Mouse (Mus musculus) liver, embryonic 14.5 days (tissue): ENCODE measurements around the gene Rps6ka2.

Experiments used
- CTCF ChIP-seq: IDR thresholded peaks from 2 replicates; pipeline ENCODE4 v1.5.1; 2016; ENCODE audit warnings: antibody characterized with exemption, low read depth, control low read depth
- EP300 ChIP-seq: IDR thresholded peaks from 2 replicates; pipeline ENCODE4 v1.6.1; 2016; ENCODE audit warnings: antibody characterized with exemption, low read depth

DNA sequence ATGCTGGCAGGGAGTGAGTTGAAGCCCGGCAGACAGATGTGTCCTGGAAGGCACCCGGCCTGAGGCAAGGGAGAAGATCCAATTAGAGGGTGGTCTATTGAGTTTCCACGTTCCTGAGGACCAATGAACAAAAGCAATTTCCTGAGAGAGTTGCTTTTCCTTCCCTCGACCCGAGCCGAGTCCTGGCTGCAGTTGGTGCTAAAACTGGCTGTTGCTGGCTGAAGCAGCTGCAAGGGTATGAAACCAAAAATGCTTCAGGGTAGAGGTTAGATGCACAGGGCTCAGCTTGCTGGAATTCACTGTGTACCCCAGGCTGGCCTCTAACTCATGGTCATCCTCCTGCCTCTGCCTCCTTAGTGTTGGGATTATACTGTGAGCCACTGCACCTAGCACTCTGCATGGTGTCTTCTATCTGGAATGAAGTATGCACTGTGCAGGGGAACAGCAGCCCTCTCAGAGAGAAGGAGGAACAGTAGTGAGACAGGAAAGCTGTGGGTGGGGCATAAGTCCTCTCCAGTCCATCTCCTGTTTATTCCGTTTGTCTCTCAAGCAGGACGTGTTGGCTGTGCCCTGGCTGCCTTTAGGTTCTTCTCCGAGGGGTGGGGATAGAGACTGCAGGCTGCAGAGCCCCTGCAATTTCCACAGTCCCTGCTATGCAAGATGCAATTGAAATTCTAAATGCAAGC, 24.4 kb upstream of the Rps6ka2 start:
- TF ChIP-seq CTCF (no peak), EP300 (no peak)
